Mouse (Mus musculus) urinary bladder, adult 18-20 months (tissue): ENCODE measurements around the gene Clec18a.
A peak's percentile ranks its signal among the peaks of the same experiment; 100 is the strongest.
"Not testable (repeated sequence)": the region's sequence is repeated elsewhere in the genome, so short reads cannot be mapped to it uniquely, and the experiment has no call there.

ENCODE experiments used
- DNase-seq, 2 experiments: peaks; one replicate each; pipeline ENCODE4 v3.0.0; 2022; ENCODE audit warnings: low spot score in 2 of 2, mixed read lengths in 2 of 2

Clec18a gene

GRCm38 (mm10) chr8:111056158-111056663 lies 36.0 kb downstream of the Clec18a start, which contains the start of gene Exosc6:
TSS of gene Exosc6 (plus strand) at chr8:111056339.
- DNase-seq: peak; percentile 87 to 91

- no peak for DNase-seq
These were observed 36.6 kb downstream of the Clec18a start for GRCm38 (mm10) chr8:111055661-111056060.

- no peak for DNase-seq
These were observed 37.1 kb downstream of the Clec18a start for GRCm38 (mm10) chr8:111055031-111055634.

GRCm38 (mm10) chr8:111053827-111054518 lies 38.3 kb downstream of the Clec18a start:
- no peak for DNase-seq

- no peak for DNase-seq
These were observed 43.1 kb downstream of the Clec18a start for GRCm38 (mm10) chr8:111049106-111049505.

- no peak for DNase-seq
These were observed 43.5 kb downstream of the Clec18a start for GRCm38 (mm10) chr8:111048694-111049093.

GRCm38 (mm10) chr8:111044003-111044734 lies 48.1 kb downstream of the Clec18a start:
- no peak for DNase-seq

GRCm38 (mm10) chr8:111042546-111042945 lies 49.7 kb downstream of the Clec18a start:
- no peak for DNase-seq

- DNase-seq: no peak
These were observed 55.6 kb downstream of the Clec18a start for GRCm38 (mm10) chr8:111036591-111036990.

- no peak for DNase-seq
These were observed 58.0 kb downstream of the Clec18a start for GRCm38 (mm10) chr8:111034276-111034675.

GRCm38 (mm10) chr8:111033482-111034215 lies 58.6 kb downstream of the Clec18a start:
- peak; percentile 86 to 96 for DNase-seq

- no peak for DNase-seq
These were observed 59.3 kb downstream of the Clec18a start, which contains the start of gene Aars for GRCm38 (mm10) chr8:111032916-111033315. TSS of gene Aars (plus strand) at chr8:111033144.

GRCm38 (mm10) chr8:111031572-111031971 lies 60.7 kb downstream of the Clec18a start, which contains the start of gene Ddx19b:
TSS of gene Ddx19b (minus strand) at chr8:111031751.
- DNase-seq: no peak

GRCm38 (mm10) chr8:111030045-111030444 lies 62.2 kb downstream of the Clec18a start:
- DNase-seq: no peak

GRCm38 (mm10) chr8:111029589-111029988 lies 62.6 kb downstream of the Clec18a start:
- DNase-seq: no peak

- peak; percentile 78 to 86 for DNase-seq
These were observed 64.8 kb downstream of the Clec18a start for GRCm38 (mm10) chr8:111027391-111027937.

GRCm38 (mm10) chr8:111026609-111027008 lies 65.6 kb downstream of the Clec18a start:
- not testable (repeated sequence) for DNase-seq

GRCm38 (mm10) chr8:111010230-111010991 lies 81.8 kb downstream of the Clec18a start:
- not testable (repeated sequence) for DNase-seq
